Mouse (Mus musculus) thymus, adult 2 months (tissue): ENCODE measurements around the gene Shd. TPM values are rescaled to one million over a fixed set of nuclear protein-coding genes. Genes with fewer than 3 reads are reported as not detected.

Source experiments
- DNase-seq: peaks from one replicate; pipeline ENCODE4 v3.0.0; 2021
- H3K27ac ChIP-seq: fragments of 200-500 bp; 2 replicates; pipeline ENCODE4 v1.5.1; 2012; ENCODE audit warnings: low read length, control low read depth; ENCODE audit not compliant: control insufficient read depth, insufficient read depth
- H3K27me3 ChIP-seq: fragments of 200-500 bp; 2 replicates; pipeline ENCODE4 v1.6.1; 2012; ENCODE audit warnings: mild to moderate bottlenecking, low read length, moderate library complexity, mixed read lengths; ENCODE audit not compliant: control insufficient read depth, insufficient read depth
- H3K36me3 ChIP-seq: fragments of 200-500 bp; 2 replicates; pipeline ENCODE4 v1.6.1; 2012; ENCODE audit warnings: mild to moderate bottlenecking, low read length, moderate library complexity; ENCODE audit not compliant: control insufficient read depth, insufficient read depth
- H3K4me1 ChIP-seq: fragments of 200-500 bp; replicated peaks from 2 replicates; pipeline ENCODE4 v1.6.1; 2012; ENCODE audit warnings: low read length; ENCODE audit not compliant: control insufficient read depth, insufficient read depth
- H3K4me3 ChIP-seq: fragments of 200-500 bp; 2 replicates; pipeline ENCODE4 v1.5.1; 2012; ENCODE audit warnings: mild to moderate bottlenecking, low read length, control low read depth, moderate library complexity; ENCODE audit not compliant: control insufficient read depth, insufficient read depth
- CTCF ChIP-seq: fragments of 200-500 bp; IDR thresholded peaks from 2 replicates; pipeline ENCODE4 v1.5.1; 2012; ENCODE audit warnings: mild to moderate bottlenecking, control low read depth, low read length, moderate library complexity, borderline replicate concordance; ENCODE audit not compliant: control insufficient read depth, poor library complexity, insufficient read depth; ENCODE audit errors: extremely low read depth
- POLR2A ChIP-seq: fragments of 200-500 bp; IDR thresholded peaks from 2 replicates; pipeline ENCODE4 v1.6.1; 2012; ENCODE audit warnings: mild to moderate bottlenecking, low read length, control low read depth, moderate library complexity; ENCODE audit not compliant: control insufficient read depth, poor library complexity, insufficient read depth; ENCODE audit errors: extremely low read depth
- WGBS: fragments of 180-500 bp; shearing (Covaris S2); methylation state at CpG from one replicate; pipeline ENCODE4 v1.1.7; 2018; 5-methylcytosine and 5-hydroxymethylcytosine counted together
- polyA plus RNA-seq: library from polyadenylated mRNA; depleted of rRNA; stranded (reverse); fragments of >200 nt; gene quantifications from 2 replicates; pipeline ENCODE4 v1.2.3, GENCODE M21; 2012

Gene Shd
- polyA plus RNA-seq, 1 experiment, result 1.9 TPM

GRCm38 (mm10) chr17:55964496-55964895 is 5.8 kb upstream of the Shd start:
- TF ChIP-seq POLR2A (no peak), CTCF (no peak)

GRCm38 (mm10) chr17:55964996-55965395 is 5.3 kb upstream of the Shd start:
- WGBS, result 82% methylated on average over 9 of the region's 9 CpGs
- Histone ChIP-seq H3K36me3 (peaks cover 16% of the 10 kb centered on the region), H3K4me3 (no peak overlapping the region), H3K4me1 (peaks cover 2% of the 10 kb centered on the region), H3K27ac (no peak overlapping the region), H3K27me3 (peaks cover under 1% of the 10 kb centered on the region; the same call in 1 of the 2 replicates)
- no peak for DNase-seq
- TF ChIP-seq POLR2A (no peak), CTCF (no peak)

More at GRCm38 (mm10) chr17:55964496-55964895, 5.8 kb upstream of the Shd start:
- 97% methylated on average over 10 of the region's 10 CpGs for WGBS
- Histone ChIP-seq H3K36me3 (peaks cover 16% of the 10 kb centered on the region), H3K4me1 (peaks cover 5% of the 10 kb centered on the region), H3K27ac (no peak overlapping the region), H3K4me3 (no peak overlapping the region), H3K27me3 (no peaks in the 10 kb centered on the region; the same call in 1 of the 2 replicates)
- DNase-seq, result no peak

GRCm38 (mm10) chr17:55967186-55967585 is 3.1 kb upstream of the Shd start:
- no peak for DNase-seq
- no peaks in the 10 kb centered on the region for H3K4me1 ChIP-seq
- H3K4me3 ChIP-seq, result no peak overlapping the region
- H3K27me3 ChIP-seq, result peaks cover 7% of the 10 kb centered on the region; the same call in 1 of the 2 replicates
- peaks cover 16% of the 10 kb centered on the region for H3K36me3 ChIP-seq
- TF ChIP-seq POLR2A, result no peak
- no peak for TF ChIP-seq CTCF
- H3K27ac ChIP-seq, result no peak overlapping the region
- 98% methylated on average over 4 of the region's 4 CpGs for WGBS

- Histone ChIP-seq H3K36me3 (peaks cover 16% of the 10 kb centered on the region), H3K4me1 (no peaks in the 10 kb centered on the region), H3K27ac (no peak overlapping the region), H3K27me3 (peaks cover 7% of the 10 kb centered on the region; the same call in 1 of the 2 replicates), H3K4me3 (no peak overlapping the region)
- WGBS, result 92% methylated on average over 7 of the region's 7 CpGs
- no peak for DNase-seq
- TF ChIP-seq POLR2A (no peak), CTCF (no peak)
Observed at GRCm38 (mm10) chr17:55968210-55968609, 2.1 kb upstream of the Shd start.

DNA sequence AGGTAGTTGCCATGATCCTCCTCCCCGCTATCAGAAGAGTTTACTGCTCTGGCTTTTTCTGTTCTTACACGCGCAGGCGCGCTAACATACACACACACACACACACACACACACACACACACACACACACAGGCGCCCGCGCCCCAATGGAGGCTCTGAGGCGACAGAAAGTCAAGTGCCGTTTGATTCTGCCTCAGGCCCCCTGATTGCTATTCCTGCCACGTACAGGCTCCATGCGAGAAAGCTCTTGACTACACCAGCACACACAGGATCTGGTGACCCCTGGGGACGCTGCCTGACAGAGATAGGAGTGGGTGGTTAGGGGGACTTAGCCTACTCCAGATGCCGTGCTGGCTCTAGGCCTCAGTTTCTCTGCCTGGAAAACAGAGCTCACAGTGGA is 707 bp upstream of the Shd start:
- Histone ChIP-seq H3K4me3 (no peak overlapping the region), H3K36me3 (peaks cover 14% of the 10 kb centered on the region), H3K27me3 (peaks cover 7% of the 10 kb centered on the region; the same call in 1 of the 2 replicates), H3K4me1 (no peaks in the 10 kb centered on the region), H3K27ac (no peak overlapping the region)
- DNase-seq, result no peak
- WGBS, result 63% methylated on average over 14 of the region's 14 CpGs
- no peak for TF ChIP-seq POLR2A
- TF ChIP-seq CTCF, result no peak

DNA sequence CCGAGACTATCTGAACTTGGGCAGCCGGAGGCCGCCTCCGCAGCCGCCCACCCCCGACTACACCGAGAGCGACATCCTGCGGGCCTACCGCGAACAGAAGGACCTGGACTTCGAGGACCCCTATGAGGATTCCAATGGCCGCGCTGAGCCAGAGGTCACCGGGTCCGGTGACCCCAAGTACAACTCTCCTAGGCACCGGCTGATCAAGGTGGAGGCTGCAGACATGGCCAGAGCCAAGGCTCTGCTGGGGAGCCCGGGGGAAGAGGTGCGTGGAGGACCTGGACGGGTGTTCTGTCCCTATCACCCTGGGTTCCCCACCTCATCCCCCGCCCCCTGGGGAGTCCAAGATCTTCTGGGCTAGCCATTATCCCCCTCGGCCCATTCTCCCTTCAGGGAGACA is 1.2 kb downstream of the Shd start:
- no peak for DNase-seq
- H3K27ac ChIP-seq, result no peak overlapping the region
- H3K4me1 ChIP-seq, result no peaks in the 10 kb centered on the region
- H3K4me3 ChIP-seq, result no peak overlapping the region
- H3K36me3 ChIP-seq, result peaks cover 7% of the 10 kb centered on the region
- peaks cover 7% of the 10 kb centered on the region; the same call in 1 of the 2 replicates for H3K27me3 ChIP-seq
- TF ChIP-seq CTCF (no peak), POLR2A (no peak)
- WGBS, result 56% methylated on average over 22 of the region's 22 CpGs

DNA sequence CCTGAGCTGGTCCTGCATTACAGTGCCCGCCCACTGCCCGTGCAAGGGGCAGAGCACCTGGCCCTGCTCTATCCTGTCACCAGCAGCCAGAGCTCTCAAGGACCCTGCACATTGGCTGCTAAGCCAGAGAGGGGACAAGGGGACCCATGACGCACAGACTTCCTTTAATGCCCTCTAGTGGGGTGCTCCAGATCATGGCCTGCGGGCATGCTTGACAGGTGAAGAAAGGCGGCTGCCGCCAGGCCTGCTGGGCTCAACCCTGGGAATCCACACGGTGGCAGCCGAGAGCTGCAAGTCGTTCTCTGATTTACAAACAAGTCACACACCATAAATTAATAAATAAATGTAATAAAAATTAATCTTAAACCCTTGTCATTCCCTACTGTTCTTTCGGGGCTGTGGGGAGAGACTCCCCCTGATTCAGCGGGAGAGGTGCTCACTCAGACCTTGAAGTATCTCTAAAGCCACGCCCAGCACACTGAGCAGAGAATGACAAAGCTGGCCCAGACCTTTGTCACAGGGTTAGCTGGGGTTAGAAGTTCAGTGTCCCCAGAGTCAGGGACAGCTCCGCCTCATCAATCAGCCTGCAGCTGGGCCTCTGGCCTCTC is 6.1 kb downstream of the Shd start:
- Histone ChIP-seq H3K27me3 (no peaks in the 10 kb centered on the region), H3K36me3 (no peaks in the 10 kb centered on the region), H3K4me3 (no peak overlapping the region), H3K4me1 (no peaks in the 10 kb centered on the region), H3K27ac (no peak overlapping the region)
- peak; percentile 72 for DNase-seq
- TF ChIP-seq CTCF (peak; percentile 69; the same call in 1 of the 2 replicates), POLR2A (no peak)
- WGBS, result 22% methylated on average over 13 of the region's 13 CpGs
